Mouse (Mus musculus) kidney, embryonic 15.5 days (tissue): ENCODE data around the gene Slc44a2. TPM values are rescaled to one million over a fixed set of nuclear protein-coding genes. Genes with fewer than 3 reads are reported as not detected.
"Not testable (repeated sequence)": the region's sequence is repeated elsewhere in the genome, so short reads cannot be mapped to it uniquely, and the experiment has no call there.

Source experiments
- ATAC-seq: fragments of 200-750 bp; cut with Nextera tagmentation; replicated peaks from 2 replicates; pipeline ENCODE4 v1.8.0; 2017; ENCODE audit warnings: moderate TSS enrichment; ENCODE audit not compliant: low FRiP score
- H3K27ac ChIP-seq: fragments of 300-500 bp; sonication (generic); 2 replicates; pipeline ENCODE4 v1.5.1; 2015; ENCODE audit warnings: mild to moderate bottlenecking, inconsistent platforms
- H3K27me3 ChIP-seq: fragments of 300-500 bp; sonication (generic); 2 replicates; pipeline ENCODE4 v1.6.1; 2015; ENCODE audit warnings: inconsistent platforms
- H3K36me3 ChIP-seq: fragments of 300-500 bp; sonication (generic); 2 replicates; pipeline ENCODE4 v1.6.1; 2015; ENCODE audit warnings: inconsistent platforms
- H3K4me1 ChIP-seq: fragments of 300-500 bp; sonication (generic); 2 replicates; pipeline ENCODE4 v1.6.1; 2015; ENCODE audit warnings: inconsistent platforms
- H3K4me2 ChIP-seq: fragments of 300-500 bp; sonication (generic); 2 replicates; pipeline ENCODE4 v1.6.1; 2015; ENCODE audit warnings: moderate library complexity, mild to moderate bottlenecking, inconsistent platforms
- H3K4me3 ChIP-seq: fragments of 300-500 bp; sonication (generic); replicated peaks from 2 replicates; pipeline ENCODE4 v1.5.1; 2015; ENCODE audit warnings: mild to moderate bottlenecking, inconsistent platforms
- H3K9ac ChIP-seq: fragments of 300-500 bp; sonication (generic); 2 replicates; pipeline ENCODE4 v1.6.1; 2015; ENCODE audit warnings: mild to moderate bottlenecking, inconsistent platforms
- H3K9me3 ChIP-seq: fragments of 300-500 bp; sonication (generic); replicated peaks from 2 replicates; pipeline ENCODE4 v1.6.1; 2016; ENCODE audit warnings: inconsistent platforms
- WGBS: fragments of 180-500 bp; shearing (Covaris S2); methylation state at CpG from one replicate; pipeline ENCODE4 v1.1.7; 2015; ENCODE audit warnings: mixed read lengths; 5-methylcytosine and 5-hydroxymethylcytosine counted together
- polyA plus RNA-seq: library from polyadenylated mRNA; unstranded; fragments of >200 nt; fragmentation: Nextera tagmentation; extraction: Ambion mirVana; gene quantifications from 2 replicates; pipeline ENCODE4 v1.2.1, GENCODE M21; 2015

Slc44a2 gene
- polyA plus RNA-seq, 1 experiment from 2014 or later = 97.1 TPM

DNA sequence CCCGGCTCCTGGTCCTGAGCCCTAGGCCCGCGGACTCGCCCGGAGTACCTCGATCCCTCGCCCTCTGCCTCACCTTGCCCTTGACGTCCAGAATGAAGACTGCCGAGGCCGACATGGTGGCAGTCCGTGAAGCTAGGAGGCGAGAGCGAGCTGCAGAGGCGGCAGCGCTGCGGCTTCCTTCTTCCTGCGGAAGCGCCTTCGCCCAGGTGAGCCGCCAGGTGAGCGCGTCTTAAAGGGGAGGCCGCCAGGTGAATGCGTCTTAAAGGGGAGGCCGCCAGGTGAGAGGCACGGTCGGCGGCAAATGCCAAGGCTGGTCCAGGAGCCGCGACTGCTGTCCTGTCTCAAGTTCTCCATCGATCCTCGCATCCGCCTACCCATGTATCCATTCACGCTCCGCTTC is 8.4 kb upstream of the Slc44a2 start, which contains the start of gene Ap1m2:
Gene Ap1m2, minus strand, starts transcription at position 204 of the 400 bp plus-strand sequence.
- H3K27ac ChIP-seq = no peak within 1 kb of the TSS
- H3K4me2 ChIP-seq = peak within 1 kb of the TSS; percentile 55
- H3K4me1 ChIP-seq = peaks cover 17% of the 10 kb centered on the region
- H3K27me3 ChIP-seq = peaks cover 17% of the 10 kb centered on the region
- H3K4me3 ChIP-seq = peak within 1 kb of the TSS; percentile 49
- 6% methylated on average over 35 of the region's 35 CpGs for WGBS
- H3K36me3 ChIP-seq = no peaks in the 10 kb centered on the region
- no peak for ATAC-seq
- peak within 1 kb of the TSS; percentile 49 for H3K9ac ChIP-seq
- H3K9me3 ChIP-seq = no peaks in the 10 kb centered on the region

DNA sequence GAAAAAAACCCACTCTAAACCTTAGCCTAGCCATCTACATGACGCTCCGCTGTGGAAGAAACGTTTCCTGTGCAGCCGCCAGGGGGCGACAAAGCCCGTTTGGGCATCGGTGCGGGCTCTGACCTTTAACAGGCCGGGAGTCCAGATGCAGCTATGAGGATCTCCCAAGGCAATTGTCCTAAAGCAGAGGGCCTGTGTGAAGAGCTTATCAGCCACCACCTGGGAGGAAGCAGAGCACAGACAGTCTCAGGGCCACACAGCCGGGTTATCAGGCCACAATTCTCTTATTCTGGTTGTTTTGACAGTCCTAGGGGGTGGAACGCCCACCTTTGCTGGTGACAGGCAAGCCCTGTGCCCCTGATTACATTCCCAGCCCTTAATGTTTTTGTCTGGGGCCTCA is 7.1 kb upstream of the Slc44a2 start:
- no peaks in the 10 kb centered on the region for H3K36me3 ChIP-seq
- H3K4me2 ChIP-seq = no peak overlapping the region
- 8% methylated on average over 11 of the region's 11 CpGs for WGBS
- H3K27ac ChIP-seq = no peak overlapping the region
- H3K9me3 ChIP-seq = no peaks in the 10 kb centered on the region
- no peak overlapping the region for H3K9ac ChIP-seq
- H3K4me3 ChIP-seq = no peak overlapping the region
- peaks cover 17% of the 10 kb centered on the region for H3K4me1 ChIP-seq
- peak; percentile 66 for ATAC-seq
- peaks cover 17% of the 10 kb centered on the region for H3K27me3 ChIP-seq

DNA sequence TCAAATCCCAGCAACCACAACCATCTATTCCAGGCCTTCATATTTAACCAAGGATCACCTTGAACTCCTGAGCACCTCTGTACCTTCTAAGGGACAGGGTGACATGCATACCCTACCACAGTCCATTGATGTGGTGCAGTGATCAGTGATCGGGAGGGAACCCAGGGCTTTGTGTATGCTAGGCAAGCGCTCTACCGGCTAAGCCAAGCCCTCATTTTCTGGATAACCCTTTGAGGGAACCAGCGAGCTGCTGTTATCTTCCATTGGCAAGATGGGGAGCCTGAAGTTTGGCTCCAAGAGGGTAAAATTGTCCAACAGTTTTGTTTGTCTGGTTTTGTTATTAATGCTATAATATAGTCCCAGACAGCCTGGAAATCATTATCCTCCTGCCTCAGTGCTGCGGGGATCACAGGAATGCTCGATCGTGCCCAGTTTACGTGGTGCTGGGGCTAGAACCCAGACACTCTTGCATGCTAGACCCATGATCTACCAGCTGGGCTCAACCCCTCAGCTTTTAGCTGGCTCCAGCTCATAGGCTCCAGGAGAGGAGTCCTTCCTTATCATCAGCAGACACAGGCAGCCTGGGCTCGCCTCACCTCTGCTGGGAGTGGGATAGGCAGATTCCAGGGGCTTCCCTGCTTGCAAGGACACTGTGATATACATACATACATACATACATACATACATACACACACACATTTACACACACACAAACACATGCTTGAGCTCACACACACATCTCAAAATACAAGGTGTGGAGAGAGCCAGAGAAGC is 5.9 kb upstream of the Slc44a2 start:
- H3K36me3 ChIP-seq = no peaks in the 10 kb centered on the region
- H3K27ac ChIP-seq = no peak overlapping the region
- peaks cover 17% of the 10 kb centered on the region for H3K27me3 ChIP-seq
- peaks cover 14% of the 10 kb centered on the region for H3K4me1 ChIP-seq
- 89% methylated on average over 9 of the region's 9 CpGs for WGBS
- no peak overlapping the region for H3K9ac ChIP-seq
- no peaks in the 10 kb centered on the region for H3K9me3 ChIP-seq
- H3K4me2 ChIP-seq = no peak overlapping the region
- no peak for ATAC-seq
- no peak overlapping the region for H3K4me3 ChIP-seq

DNA sequence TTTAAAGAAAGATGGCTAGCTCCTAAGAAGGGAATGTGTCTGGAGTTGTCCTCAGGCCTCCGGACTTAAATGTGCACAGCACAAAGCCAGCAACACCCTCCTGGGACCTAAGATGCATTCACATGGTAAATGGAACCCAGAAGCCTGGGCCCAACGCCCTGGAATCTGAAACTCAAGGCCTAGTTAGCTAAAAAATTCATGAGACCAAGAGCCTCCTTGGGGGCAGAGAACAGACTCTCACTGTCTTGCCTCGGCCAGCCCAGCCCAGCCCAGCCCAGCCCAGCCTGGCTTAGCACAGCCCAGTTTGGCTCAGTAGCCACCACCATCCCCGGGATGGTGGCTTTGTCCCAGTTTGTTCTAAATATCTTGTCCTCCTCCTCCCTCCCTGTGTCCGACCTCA is 5.1 kb upstream of the Slc44a2 start:
- Histone ChIP-seq H3K36me3 (no peaks in the 10 kb centered on the region), H3K4me1 (peaks cover 12% of the 10 kb centered on the region), H3K9me3 (no peaks in the 10 kb centered on the region), H3K4me2 (no peak overlapping the region), H3K27ac (no peak overlapping the region), H3K27me3 (peaks cover 17% of the 10 kb centered on the region), H3K9ac (no peak overlapping the region), H3K4me3 (no peak overlapping the region)
- ATAC-seq = no peak
- 57% methylated on average over 5 of the region's 5 CpGs for WGBS

DNA sequence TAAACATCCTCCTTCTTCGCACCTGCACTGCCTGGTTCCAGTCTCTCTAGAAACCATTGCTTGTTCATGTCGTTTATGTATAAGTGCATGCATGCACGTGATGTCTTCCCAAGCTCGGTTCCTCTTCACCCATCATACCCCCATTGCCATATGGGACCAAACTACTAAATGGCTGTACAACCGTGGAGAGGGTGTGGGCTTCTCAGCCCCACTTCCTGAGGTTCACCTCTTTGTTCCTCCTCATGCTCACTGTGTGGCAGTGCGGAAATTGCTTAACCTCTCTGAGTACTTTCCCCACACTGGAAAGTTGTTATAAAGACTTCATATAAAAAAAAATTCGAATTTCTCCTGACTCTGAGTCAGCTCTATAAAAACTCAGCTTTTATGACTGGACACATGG is 3.8 kb upstream of the Slc44a2 start:
- H3K4me1 ChIP-seq = peaks cover 24% of the 10 kb centered on the region
- H3K4me3 ChIP-seq = no peak overlapping the region
- H3K36me3 ChIP-seq = no peaks in the 10 kb centered on the region
- no peak for ATAC-seq
- WGBS = 80% methylated on average over 7 of the region's 7 CpGs
- peaks cover 11% of the 10 kb centered on the region for H3K27me3 ChIP-seq
- H3K4me2 ChIP-seq = no peak overlapping the region
- no peak overlapping the region for H3K9ac ChIP-seq
- no peaks in the 10 kb centered on the region for H3K9me3 ChIP-seq
- H3K27ac ChIP-seq = no peak overlapping the region

DNA sequence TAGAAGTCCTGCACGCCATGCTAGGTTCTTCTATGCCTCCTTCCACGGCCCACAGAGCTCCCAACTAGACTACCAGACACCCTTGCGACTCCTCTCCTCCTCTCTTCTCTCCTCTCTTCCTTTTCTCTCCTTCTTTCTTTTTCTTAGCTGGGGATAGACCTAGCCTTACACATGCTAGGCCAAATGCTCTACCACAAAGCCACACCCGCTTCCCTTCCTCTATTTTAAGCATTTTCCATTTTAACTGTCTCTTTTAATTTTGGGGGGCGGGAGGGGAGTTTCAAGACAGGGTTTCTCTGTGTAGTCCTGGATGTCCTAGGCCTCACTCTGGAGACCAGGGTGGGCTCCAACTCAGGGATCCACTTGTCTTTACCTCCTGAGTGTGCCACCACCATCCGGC is 1.7 kb upstream of the Slc44a2 start:
- ATAC-seq = no peak
- Histone ChIP-seq H3K36me3 (no peaks in the 10 kb centered on the region), H3K4me1 (peaks cover 22% of the 10 kb centered on the region), H3K27me3 (no peaks in the 10 kb centered on the region), H3K9ac (no peak overlapping the region), H3K9me3 (no peaks in the 10 kb centered on the region), H3K27ac (no peak overlapping the region), H3K4me2 (no peak overlapping the region), H3K4me3 (no peak overlapping the region)
- WGBS = 90% methylated on average over 6 of the region's 6 CpGs

DNA sequence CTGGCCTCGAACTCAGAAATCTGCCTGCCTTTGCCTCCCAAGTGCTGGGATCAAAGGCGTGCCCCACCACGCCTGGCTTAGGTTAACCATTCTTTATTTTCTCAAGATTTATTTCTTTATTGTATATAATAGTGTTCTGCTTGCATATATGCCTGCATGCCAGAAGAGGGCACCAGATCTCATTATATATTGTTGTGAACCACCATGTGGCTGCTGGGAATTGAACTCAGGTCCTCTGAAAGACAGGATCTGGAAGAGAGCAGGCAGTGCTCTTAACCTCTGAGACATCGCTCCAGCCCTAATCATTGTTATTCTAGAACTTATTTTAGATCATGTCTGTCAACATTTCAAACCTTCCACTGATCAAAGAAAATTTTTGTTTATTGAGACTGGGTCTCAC is 995 bp upstream of the Slc44a2 start:
- Histone ChIP-seq H3K27ac (no peak overlapping the region), H3K4me1 (peaks cover 25% of the 10 kb centered on the region), H3K36me3 (no peaks in the 10 kb centered on the region), H3K4me2 (no peak overlapping the region), H3K9ac (no peak overlapping the region), H3K9me3 (no peaks in the 10 kb centered on the region), H3K4me3 (no peak overlapping the region), H3K27me3 (no peaks in the 10 kb centered on the region)
- ATAC-seq = no peak
- 91% methylated on average over 4 of the region's 4 CpGs for WGBS

DNA sequence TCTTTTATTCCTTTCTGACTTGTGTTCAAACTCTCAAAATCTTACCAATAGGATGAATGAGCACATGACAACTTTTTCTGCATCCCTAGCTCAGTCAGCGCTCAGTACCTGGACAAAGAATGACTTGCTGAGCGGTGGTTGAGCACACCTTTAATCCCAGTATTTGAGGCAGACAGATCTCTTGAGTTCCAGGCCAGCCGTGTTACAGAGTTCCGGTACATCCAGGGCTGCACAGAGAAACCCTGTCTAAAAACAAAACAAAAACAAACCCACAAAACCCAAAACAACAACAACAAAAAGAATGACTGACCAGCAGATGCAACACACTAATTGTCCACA is 249 bp upstream of the Slc44a2 start:
- peak; percentile 33; the same call in 1 of the 2 replicates for ATAC-seq

DNA sequence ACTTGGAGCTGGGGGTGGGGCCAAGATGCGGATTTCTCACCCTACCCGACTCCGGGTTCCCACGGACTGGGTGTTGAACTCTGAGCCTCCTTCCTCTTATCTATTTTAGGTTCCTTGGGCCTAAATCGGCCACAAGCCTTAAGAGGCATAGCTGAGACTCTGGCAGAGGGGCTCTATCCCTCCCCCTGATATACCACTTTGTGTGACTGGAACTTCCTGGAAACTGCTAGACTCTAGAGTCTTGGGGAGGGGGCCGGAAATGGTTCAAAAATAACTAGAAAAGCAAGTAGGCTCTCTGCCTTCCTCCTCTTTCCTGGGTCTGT is 976 bp downstream of the Slc44a2 start:
- Histone ChIP-seq H3K36me3 (no peaks in the 10 kb centered on the region), H3K4me1 (peaks cover 25% of the 10 kb centered on the region), H3K4me3 (peak overlapping the region; percentile 71), H3K4me2 (peak overlapping the region; percentile 79), H3K9me3 (no peaks in the 10 kb centered on the region), H3K9ac (peak overlapping the region; percentile 60), H3K27me3 (no peaks in the 10 kb centered on the region), H3K27ac (peak overlapping the region; percentile 76)
- 11% methylated on average over 6 of the region's 6 CpGs for WGBS
- ATAC-seq = no peak

More for the DNA sequence above, 249 bp upstream of the Slc44a2 start:
- no peaks in the 10 kb centered on the region for H3K9me3 ChIP-seq
- 26% methylated on average over 4 of the region's 4 CpGs for WGBS
- H3K4me2 ChIP-seq = peak overlapping the region; percentile 79
- no peak overlapping the region; the same call in 1 of the 2 replicates for H3K27ac ChIP-seq
- H3K4me3 ChIP-seq = peak overlapping the region; percentile 71
- peaks cover 25% of the 10 kb centered on the region for H3K4me1 ChIP-seq
- no peaks in the 10 kb centered on the region for H3K36me3 ChIP-seq
- H3K27me3 ChIP-seq = no peaks in the 10 kb centered on the region
- H3K9ac ChIP-seq = peak overlapping the region; percentile 60

DNA sequence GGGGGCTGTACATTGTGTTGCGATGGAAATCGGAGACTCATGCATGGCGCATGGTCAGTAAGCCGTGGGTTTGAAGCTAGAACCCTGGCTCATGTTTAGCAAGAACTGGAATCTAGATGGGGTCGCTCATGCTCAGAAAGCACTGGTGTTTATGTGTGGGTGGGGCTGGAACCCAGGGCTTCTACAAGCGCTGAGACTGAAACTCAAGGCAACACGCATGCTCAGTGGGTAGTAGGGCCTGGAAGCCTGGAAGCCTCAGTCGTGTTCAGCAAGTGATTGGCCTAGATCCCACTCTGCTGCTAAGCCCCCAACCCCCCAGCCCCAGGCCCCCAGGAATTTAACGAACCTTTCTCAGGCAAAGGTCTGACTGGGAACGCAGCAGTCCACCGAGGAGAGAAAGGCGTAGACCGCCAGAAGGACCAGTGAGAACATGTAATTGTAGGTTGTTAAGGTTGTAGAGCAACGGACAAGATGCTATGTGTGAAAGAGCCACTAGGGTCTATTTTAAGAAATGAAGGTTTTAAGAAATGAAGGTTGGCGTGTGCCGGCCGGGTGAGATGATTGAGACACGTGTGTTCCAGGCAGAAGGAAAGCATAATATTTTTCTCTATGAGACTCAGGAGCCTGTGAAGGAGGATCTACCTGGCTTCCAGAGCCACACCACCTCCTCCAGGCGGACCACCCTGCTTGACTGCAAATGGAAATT is 1.9 kb downstream of the Slc44a2 start:
- no peaks in the 10 kb centered on the region for H3K9me3 ChIP-seq
- H3K36me3 ChIP-seq = no peaks in the 10 kb centered on the region
- H3K4me2 ChIP-seq = peak overlapping the region; percentile 79
- ATAC-seq = no peak
- WGBS = 79% methylated on average over 19 of the region's 19 CpGs
- peaks cover 25% of the 10 kb centered on the region for H3K4me1 ChIP-seq
- H3K27me3 ChIP-seq = no peaks in the 10 kb centered on the region
- peak overlapping the region; percentile 71 for H3K4me3 ChIP-seq
- H3K9ac ChIP-seq = peak overlapping the region; percentile 60; the same call in 1 of the 2 replicates
- H3K27ac ChIP-seq = peak overlapping the region; percentile 76; the same call in 1 of the 2 replicates

DNA sequence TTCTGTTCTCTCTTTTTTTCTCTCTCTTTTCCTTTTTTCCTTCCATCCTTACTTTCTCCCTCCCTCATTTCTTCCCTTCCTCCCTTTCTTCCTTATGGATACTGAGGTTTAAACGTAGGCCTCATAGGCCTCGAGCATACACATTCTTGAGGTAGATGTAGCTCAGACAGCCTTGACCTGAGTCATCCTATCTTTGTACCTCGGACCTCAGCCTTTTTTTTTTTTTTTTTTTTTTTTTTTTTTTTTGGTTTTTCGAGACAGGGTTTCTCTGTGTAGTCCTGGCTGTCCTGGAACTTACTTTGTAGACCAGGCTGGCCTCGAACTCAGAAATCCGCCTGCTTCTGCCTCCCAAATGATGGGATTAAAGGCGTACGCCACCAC is 2.4 kb downstream of the Slc44a2 start:
- not testable (repeated sequence) for H3K4me2 ChIP-seq, H3K9me3 ChIP-seq, H3K4me3 ChIP-seq, H3K9ac ChIP-seq, H3K27me3 ChIP-seq, H3K36me3 ChIP-seq, H3K27ac ChIP-seq, ATAC-seq
- H3K4me1 ChIP-seq = peaks cover 25% of the 10 kb centered on the region
- whole genome bisulfite sequencing = 87% methylated on average over 8 of the region's 8 CpGs

DNA sequence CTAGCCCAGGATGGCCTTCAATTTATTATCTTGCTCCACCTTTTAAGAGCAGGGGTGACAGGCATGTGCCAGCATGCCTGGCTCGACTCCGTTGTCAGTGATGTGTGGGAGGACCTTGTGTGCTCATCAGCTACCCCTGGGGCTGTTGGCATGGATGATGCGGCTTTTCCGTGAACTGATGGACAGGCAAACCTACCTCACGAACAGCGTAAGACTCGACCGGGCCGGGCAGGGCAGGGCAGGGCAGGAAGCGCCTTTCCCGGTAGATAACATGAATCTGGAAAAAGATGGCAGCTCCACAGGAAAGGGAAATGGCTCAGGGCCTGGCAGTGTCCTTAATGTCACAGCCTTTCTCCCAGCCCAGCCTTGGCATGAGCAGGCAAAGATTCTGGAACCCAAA is 3.8 kb downstream of the Slc44a2 start:
- H3K9ac ChIP-seq = no peak overlapping the region
- no peak overlapping the region for H3K4me2 ChIP-seq
- H3K36me3 ChIP-seq = no peaks in the 10 kb centered on the region
- H3K4me3 ChIP-seq = no peak overlapping the region
- no peaks in the 10 kb centered on the region for H3K9me3 ChIP-seq
- ATAC-seq = no peak
- H3K4me1 ChIP-seq = peaks cover 25% of the 10 kb centered on the region
- WGBS = 86% methylated on average over 11 of the region's 11 CpGs
- no peak overlapping the region for H3K27ac ChIP-seq
- no peaks in the 10 kb centered on the region for H3K27me3 ChIP-seq
